Mouse (Mus musculus) lung, adult 2 months (tissue): Measurements from ENCODE around the gene Sox21. TPM values are rescaled to one million over a fixed set of nuclear protein-coding genes. Genes with fewer than 3 reads are reported as not detected.

Experiments
- DNase-seq: peaks from one replicate; pipeline ENCODE4 v3.0.0; 2022
- H3K4me1 ChIP-seq: fragments of 200-500 bp; 2 replicates; pipeline ENCODE4 v1.6.1; 2011; ENCODE audit warnings: low read length; ENCODE audit not compliant: control insufficient read depth, insufficient read depth
- H3K4me3 ChIP-seq: fragments of 200-500 bp; replicated peaks from 2 replicates; pipeline ENCODE3; 2011; ENCODE audit warnings: low read depth, mild to moderate bottlenecking, control low read depth, low read length; ENCODE audit errors: extremely low read depth
- CTCF ChIP-seq: fragments of 200-500 bp; IDR thresholded peaks from 2 replicates; pipeline ENCODE4 v1.5.1; 2011; ENCODE audit warnings: mild to moderate bottlenecking, low read length, control low read depth; ENCODE audit not compliant: insufficient read depth
- POLR2A ChIP-seq: fragments of 200-500 bp; IDR thresholded peaks from 2 replicates; pipeline ENCODE4 v1.6.1; 2011; ENCODE audit warnings: low read depth, mild to moderate bottlenecking, control low read depth, low read length, borderline replicate concordance; ENCODE audit errors: extremely low read depth
- WGBS: fragments of 180-500 bp; shearing (Covaris S2); methylation state at CpG from one replicate; pipeline ENCODE4 v1.1.7; 2018; 5-methylcytosine and 5-hydroxymethylcytosine counted together
- polyA plus RNA-seq: library from polyadenylated mRNA; depleted of rRNA; stranded (reverse); fragments of >200 nt; gene quantifications from 2 replicates; pipeline ENCODE4 v1.2.3, GENCODE M21; 2012; rRNA removed

Sox21 gene
- polyA plus RNA-seq, 1 experiment, result 1.5 TPM

DNA sequence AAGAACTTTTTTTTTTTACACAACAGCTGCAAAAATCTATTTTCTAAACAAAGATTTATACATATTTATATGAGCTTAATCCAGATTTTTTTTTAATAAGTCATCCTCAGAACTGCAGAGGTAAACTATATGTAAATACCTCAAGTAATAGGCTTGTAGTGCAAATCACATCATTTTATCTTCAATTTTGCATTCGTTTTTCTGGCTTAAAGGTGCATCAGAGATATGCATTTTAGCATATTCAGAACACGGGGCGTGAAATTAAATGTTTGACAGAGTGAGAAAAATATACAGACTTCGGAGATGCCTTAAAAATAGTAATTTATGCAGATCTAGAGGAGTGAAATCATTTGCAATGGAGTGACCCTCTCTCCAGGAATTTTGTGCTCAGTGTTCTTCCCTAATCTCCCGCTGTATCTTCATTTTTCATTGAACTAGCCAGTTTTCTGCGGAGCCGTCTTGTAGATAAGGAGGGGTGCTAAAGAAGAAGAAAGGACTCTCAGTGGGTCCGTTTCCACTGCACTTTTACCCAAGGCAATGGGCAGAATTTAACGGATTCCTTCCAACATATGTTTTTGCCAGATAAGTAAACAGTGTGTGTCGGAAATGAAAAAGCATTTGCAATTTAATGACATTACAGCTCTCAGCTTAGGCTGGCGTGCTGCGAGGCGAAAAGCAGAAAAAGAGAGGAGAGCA, 42.5 kb downstream of the Sox21 start:
- 52% methylated on average over 13 of the region's 13 CpGs for whole genome bisulfite sequencing
- H3K4me3 ChIP-seq, result no peak overlapping the region
- TF ChIP-seq POLR2A (no peak), CTCF (no peak)
- DNase-seq, result no peak
- H3K4me1 ChIP-seq, result no peaks in the 10 kb centered on the region

GRCm38 (mm10) chr14:118193663-118194062, 43.2 kb downstream of the Sox21 start:
- TF ChIP-seq CTCF (no peak), POLR2A (no peak)
- H3K4me1 ChIP-seq, result no peaks in the 10 kb centered on the region
- 44% methylated on average over 10 of the region's 10 CpGs for WGBS

DNA sequence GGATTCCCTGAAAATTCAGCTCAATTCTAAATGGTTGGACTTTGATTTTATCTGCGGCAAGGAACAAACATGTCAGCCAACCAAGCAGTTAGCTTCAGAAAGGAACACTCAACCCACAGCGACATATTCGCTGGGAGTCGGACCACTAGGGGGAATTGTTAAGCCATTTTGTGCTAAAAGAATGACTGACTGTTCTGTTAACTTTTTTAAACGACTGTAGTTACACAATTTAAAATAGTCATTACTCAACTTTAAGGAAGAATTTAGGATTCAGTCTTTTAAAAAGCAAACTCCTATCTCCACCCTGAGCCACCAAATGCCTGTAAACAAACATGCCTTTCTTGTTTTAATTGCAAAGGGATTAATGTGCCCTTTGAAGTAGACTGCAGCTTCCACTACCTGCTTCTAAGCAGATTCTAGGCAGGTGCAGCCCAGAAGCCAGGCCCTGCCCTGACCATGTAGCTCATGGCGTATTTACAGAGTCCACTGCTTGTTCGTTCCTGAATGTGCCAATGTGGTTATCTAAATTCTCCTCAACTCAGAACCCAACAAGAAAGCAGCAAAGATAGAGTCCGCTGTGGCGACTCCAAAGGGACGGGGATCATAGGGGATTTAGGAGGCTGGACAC, 43.7 kb downstream of the Sox21 start:
- no peak for DNase-seq
- Histone ChIP-seq H3K4me1 (no peaks in the 10 kb centered on the region), H3K4me3 (no peak overlapping the region)
- TF ChIP-seq POLR2A (no peak), CTCF (no peak)
- WGBS, result 68% methylated on average over 10 of the region's 10 CpGs

More at GRCm38 (mm10) chr14:118193663-118194062, 43.2 kb downstream of the Sox21 start:
- DNase-seq, result no peak
- H3K4me3 ChIP-seq, result no peak overlapping the region

DNA sequence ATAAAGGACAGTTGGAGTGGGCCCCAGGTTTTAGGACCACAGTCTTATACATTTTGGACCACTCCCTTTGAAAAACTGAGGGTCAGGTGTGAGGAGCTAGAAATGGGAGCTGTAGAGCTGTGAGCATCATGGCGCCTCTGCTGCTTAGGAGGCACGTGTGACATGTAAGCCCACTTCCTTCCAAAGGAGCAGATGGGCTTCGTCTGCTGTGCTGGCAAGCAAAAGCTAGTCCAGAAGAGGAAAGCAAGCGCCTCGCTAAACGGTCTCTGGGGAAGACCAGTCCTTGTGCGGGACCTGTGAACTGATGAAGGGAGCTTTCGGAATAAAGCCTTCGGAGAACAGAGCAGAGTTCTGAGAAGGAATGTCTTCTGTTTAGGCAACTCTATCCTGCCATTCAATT, 45.4 kb downstream of the Sox21 start:
- WGBS, result 64% methylated on average over 9 of the region's 9 CpGs
- DNase-seq, result no peak
- TF ChIP-seq CTCF (no peak), POLR2A (no peak)
- H3K4me3 ChIP-seq, result no peak overlapping the region
- no peaks in the 10 kb centered on the region for H3K4me1 ChIP-seq

Other genes with a start within 250 kb of the Sox21 start
- gene Dct, start 184.8 kb downstream of the Sox21 start, polyA plus RNA-seq, result 0.08 and 0.30 TPM in 2 replicates
- 5.2 and 5.8 TPM in 2 replicates for gene Tgds, start 104.3 kb downstream of the Sox21 start, polyA plus RNA-seq
- 25.1 and 26.1 TPM in 2 replicates for gene Gpr180, start 99.9 kb downstream of the Sox21 start, polyA plus RNA-seq
- not detected in 2 replicates for gene Gm9376, start 29.9 kb upstream of the Sox21 start, polyA plus RNA-seq